Mouse (Mus musculus) MEL (cell line): ENCODE results near the gene Dnajc7. TPM values are rescaled to one million over a fixed set of nuclear protein-coding genes. Genes with fewer than 3 reads are reported as not detected.

Experiments
- DNase-seq: peaks from one replicate; pipeline ENCODE4 v3.0.0; 2011; ENCODE audit warnings: low read depth, low spot score
- H3K27ac ChIP-seq: 2 replicates; pipeline ENCODE4 v1.5.1; 2012; ENCODE audit warnings: low read depth, mild to moderate bottlenecking, control low read depth, low read length, moderate library complexity; ENCODE audit not compliant: control insufficient read depth
- H3K27me3 ChIP-seq, 2 experiments: fragments of 150-350 bp in 1 of 2; sonication (generic) in 1 of 2; 2 replicates each; pipeline ENCODE4 v1.6.1; 2012; ENCODE audit warnings: low read length in 2 of 2, mild to moderate bottlenecking in 2 of 2, improper control_type of control experiment in 1 of 2, moderate library complexity in 1 of 2; ENCODE audit not compliant: insufficient read depth in 2 of 2, control insufficient read depth in 1 of 2
- H3K36me3 ChIP-seq, 2 experiments: 2 replicates each; pipeline ENCODE4 v1.6.1; 2012 to 2014; ENCODE audit warnings: low read length in 2 of 2, improper control_type of control experiment in 1 of 2, inconsistent platforms in 1 of 2, mild to moderate bottlenecking in 1 of 2; ENCODE audit not compliant: insufficient read depth in 2 of 2, control insufficient read depth in 1 of 2
- H3K4me1 ChIP-seq, 2 experiments: fragments of 150-350 bp in 1 of 2; sonication (generic) in 1 of 2; 2 replicates each; pipeline ENCODE4 v1.6.1; 2012; ENCODE audit warnings: low read length in 2 of 2, improper control_type of control experiment in 1 of 2, mild to moderate bottlenecking in 1 of 2; ENCODE audit not compliant: insufficient read depth in 2 of 2, control insufficient read depth in 1 of 2
- H3K4me3 ChIP-seq, 2 experiments: fragments of 150-350 bp in 1 of 2; sonication (generic) in 1 of 2; 2 replicates each; pipeline ENCODE4 v1.5.1; 2012; ENCODE audit warnings: low read depth in 2 of 2, low read length in 2 of 2, mild to moderate bottlenecking in 2 of 2, moderate library complexity in 2 of 2, control low read depth in 1 of 2, improper control_type of control experiment in 1 of 2; ENCODE audit not compliant: control insufficient read depth in 1 of 2, insufficient read depth in 1 of 2
- H3K79me2 ChIP-seq: 2 replicates; pipeline ENCODE4 v1.6.1; 2012; ENCODE audit warnings: mild to moderate bottlenecking, low read length, moderate library complexity; ENCODE audit not compliant: control insufficient read depth, poor library complexity, insufficient read depth
- H3K9ac ChIP-seq: 2 replicates; pipeline ENCODE4 v1.6.1; 2012; ENCODE audit warnings: low read depth, mild to moderate bottlenecking, control low read depth, low read length, moderate library complexity; ENCODE audit not compliant: control insufficient read depth, poor library complexity, severe bottlenecking
- H3K9me3 ChIP-seq: fragments of 150-350 bp; sonication (generic); replicated peaks from 2 replicates; pipeline ENCODE4 v1.6.1; 2012; ENCODE audit warnings: mild to moderate bottlenecking, low read length, improper control_type of control experiment, moderate library complexity; ENCODE audit not compliant: insufficient read depth
- BHLHE40 ChIP-seq: IDR thresholded peaks from 2 replicates; pipeline ENCODE4 v1.6.1; 2012; ENCODE audit warnings: low read depth, mild to moderate bottlenecking, inconsistent platforms, low read length, improper control_type of control experiment, borderline replicate concordance
- CHD1 ChIP-seq: IDR thresholded peaks from 2 replicates; pipeline ENCODE4 v1.6.1; 2012; ENCODE audit warnings: low read depth, mild to moderate bottlenecking, inconsistent platforms, low read length, improper control_type of control experiment
- CHD2 ChIP-seq: IDR thresholded peaks from 2 replicates; pipeline ENCODE4 v1.6.1; 2011; ENCODE audit warnings: low read length, improper control_type of control experiment
- CTCF ChIP-seq, 3 experiments: IDR thresholded peaks in 2 of 3; conservative IDR thresholded peaks in 1 of 3; 2 replicates each; pipeline ENCODE4 v1.5.1; 2011 to 2012; ENCODE audit warnings: low read length in 3 of 3, low read depth in 2 of 3, mild to moderate bottlenecking in 2 of 3, improper control_type of control experiment in 1 of 3, inconsistent platforms in 1 of 3, mixed read lengths in 1 of 3, moderate library complexity in 1 of 3; ENCODE audit not compliant: control insufficient read depth in 1 of 3, insufficient read depth in 1 of 3, poor library complexity in 1 of 3, severe bottlenecking in 1 of 3
- E2F4 ChIP-seq: IDR thresholded peaks from 2 replicates; pipeline ENCODE4 v1.6.1; 2011; ENCODE audit warnings: low read depth, low read length, improper control_type of control experiment, borderline replicate concordance
- ELF1 ChIP-seq: IDR thresholded peaks from 2 replicates; pipeline ENCODE4 v1.6.1; 2014; ENCODE audit warnings: low read depth, mild to moderate bottlenecking, inconsistent platforms, low read length, improper control_type of control experiment, moderate library complexity
- EP300 ChIP-seq, 2 experiments: IDR thresholded peaks; 2 replicates each; pipeline ENCODE4 v1.6.1; 2011; ENCODE audit warnings: improper control_type of control experiment in 2 of 2, low read length in 2 of 2, low read depth in 1 of 2, mild to moderate bottlenecking in 1 of 2
- GATA1 ChIP-seq: IDR thresholded peaks from 2 replicates; pipeline ENCODE4 v1.6.1; 2011; ENCODE audit warnings: low read depth, low read length, improper control_type of control experiment
- KAT2A ChIP-seq: conservative IDR thresholded peaks from 2 replicates; pipeline ENCODE4 v1.6.1; 2012; ENCODE audit warnings: low read depth, low read length, improper control_type of control experiment, inconsistent platforms
- MAFK ChIP-seq: IDR thresholded peaks from 2 replicates; pipeline ENCODE4 v1.6.1; 2011; ENCODE audit warnings: low read depth, mild to moderate bottlenecking, low read length, improper control_type of control experiment, borderline replicate concordance
- MAX ChIP-seq: IDR thresholded peaks from 2 replicates; pipeline ENCODE4 v1.6.1; 2011; ENCODE audit warnings: low read length, improper control_type of control experiment
- MAZ ChIP-seq: IDR thresholded peaks from 2 replicates; pipeline ENCODE4 v1.6.1; 2012; ENCODE audit warnings: low read depth, mild to moderate bottlenecking, inconsistent platforms, low read length, improper control_type of control experiment
- MXI1 ChIP-seq: IDR thresholded peaks from 2 replicates; pipeline ENCODE4 v1.6.1; 2011; ENCODE audit warnings: mild to moderate bottlenecking, low read depth, low read length, improper control_type of control experiment
- NELFE ChIP-seq: IDR thresholded peaks from 2 replicates; pipeline ENCODE4 v1.6.1; 2011; ENCODE audit warnings: low read depth, low read length, improper control_type of control experiment
- POLR2AphosphoS2 ChIP-seq: IDR thresholded peaks from 2 replicates; pipeline ENCODE4 v1.6.1; 2011; ENCODE audit warnings: low read length, improper control_type of control experiment
- RCOR1 ChIP-seq: IDR thresholded peaks from 2 replicates; pipeline ENCODE4 v1.6.1; 2012; ENCODE audit warnings: low read depth, mild to moderate bottlenecking, inconsistent platforms, low read length, improper control_type of control experiment
- TAL1 ChIP-seq: IDR thresholded peaks from 2 replicates; pipeline ENCODE4 v1.6.1; 2012; ENCODE audit warnings: mild to moderate bottlenecking, inconsistent platforms, low read length, moderate library complexity, mixed read lengths
- TBP ChIP-seq: IDR thresholded peaks from 2 replicates; pipeline ENCODE4 v1.8.0; 2011; ENCODE audit warnings: low read depth, low read length, improper control_type of control experiment
- TCF12 ChIP-seq: IDR thresholded peaks from 2 replicates; pipeline ENCODE4 v1.6.1; 2014; ENCODE audit warnings: low read depth, mild to moderate bottlenecking, inconsistent platforms, low read length, improper control_type of control experiment, moderate library complexity
- USF2 ChIP-seq, 2 experiments: IDR thresholded peaks; 2 replicates each; pipeline ENCODE4 v1.6.1; 2011 to 2012; ENCODE audit warnings: improper control_type of control experiment in 2 of 2, low read length in 2 of 2, borderline replicate concordance in 1 of 2, inconsistent platforms in 1 of 2, low read depth in 1 of 2, mild to moderate bottlenecking in 1 of 2; ENCODE audit not compliant: insufficient read depth in 1 of 2
- ZC3H11A ChIP-seq: IDR thresholded peaks from 2 replicates; pipeline ENCODE4 v1.6.1; 2012; ENCODE audit warnings: low read depth, mild to moderate bottlenecking, inconsistent platforms, low read length, improper control_type of control experiment
- ZNF384 ChIP-seq: IDR thresholded peaks from 2 replicates; pipeline ENCODE4 v1.6.1; 2012; ENCODE audit warnings: low read depth, mild to moderate bottlenecking, inconsistent platforms, low read length, improper control_type of control experiment
- polyA plus RNA-seq, 2 experiments: library from polyadenylated mRNA; stranded (reverse) in 1 of 2; unstranded in 1 of 2; fragments of >175 nt in 1 of 2; fragments of >200 nt in 1 of 2; gene quantifications; 2 replicates each; pipeline versions ENCODE4 v1.2.1 to v1.2.4; 2012; ENCODE audit warnings: low replicate concordance in 2 of 2, low read depth in 1 of 2; ENCODE audit not compliant: insufficient read length in 2 of 2, insufficient read depth in 1 of 2, missing spikeins in 1 of 2
- total RNA-seq: library from RNA; depleted of rRNA; stranded (reverse); fragments of 300-350 nt; gene quantifications from 2 replicates; pipeline ENCODE4 v1.2.3, GENCODE M21; 2012

Gene Dnajc7
- total and polyA plus RNA-seq, 3 experiments = 230 to 452 (median 346) TPM

DNA sequence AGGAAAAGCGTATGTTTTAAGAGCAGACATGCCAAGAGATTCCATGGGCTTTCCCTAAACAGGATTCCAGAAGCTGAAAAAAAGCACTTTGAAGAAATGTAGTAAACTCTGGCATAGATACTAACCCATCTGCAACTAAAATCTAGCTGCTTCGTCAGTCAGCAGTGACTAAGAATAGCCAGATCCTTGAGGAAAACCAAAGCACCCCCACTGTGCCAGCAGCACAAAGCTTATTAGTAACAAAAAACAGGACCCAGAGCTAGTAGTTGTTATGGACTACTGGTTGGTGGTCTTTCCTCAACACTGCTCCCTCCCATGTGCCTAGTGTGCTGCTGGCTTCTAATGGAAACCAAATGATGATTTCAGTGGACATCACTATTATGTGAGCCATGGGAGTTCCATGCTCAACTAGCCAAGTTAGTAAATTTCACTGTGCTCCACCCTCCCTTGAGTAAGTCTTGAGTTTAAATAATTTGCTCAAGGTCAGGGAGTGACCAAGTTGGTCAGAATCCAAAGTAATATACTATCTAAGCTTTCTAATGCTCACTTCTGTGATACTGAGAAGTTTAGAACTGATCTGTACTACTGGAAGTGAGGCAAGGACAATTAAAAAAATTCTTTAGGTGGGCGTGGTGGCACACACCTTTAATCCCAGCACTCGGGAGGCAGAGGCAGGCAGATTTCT lies 15.5 kb downstream of the Dnajc7 start:
- no peak for DNase-seq
- Histone ChIP-seq H3K4me1 (peaks cover 11 to 16% of the 10 kb centered on the region in 2 experiments), H3K79me2 (peaks cover 60% of the 10 kb centered on the region), H3K9ac (no peak overlapping the region), H3K9me3 (no peaks in the 10 kb centered on the region), H3K27me3 (no peaks in the 10 kb centered on the region), H3K27ac (no peak overlapping the region), H3K4me3 (no peak overlapping the region), H3K36me3 (peaks cover 26 to 44% of the 10 kb centered on the region in 2 experiments)
- TF ChIP-seq CHD1 (no peak), RCOR1 (no peak), CTCF (IDR thresholded peaks at IDR 0.05 in 2 of 3, conservative IDR thresholded peaks at IDR 0.05 in 1 of 3; ENCODE audit: control insufficient read depth in 1 of 3, insufficient read depth in 1 of 3, low read depth in 2 of 3, low read length in 3 of 3, poor library complexity in 1 of 3, severe bottlenecking in 1 of 3) (no peak)

DNA sequence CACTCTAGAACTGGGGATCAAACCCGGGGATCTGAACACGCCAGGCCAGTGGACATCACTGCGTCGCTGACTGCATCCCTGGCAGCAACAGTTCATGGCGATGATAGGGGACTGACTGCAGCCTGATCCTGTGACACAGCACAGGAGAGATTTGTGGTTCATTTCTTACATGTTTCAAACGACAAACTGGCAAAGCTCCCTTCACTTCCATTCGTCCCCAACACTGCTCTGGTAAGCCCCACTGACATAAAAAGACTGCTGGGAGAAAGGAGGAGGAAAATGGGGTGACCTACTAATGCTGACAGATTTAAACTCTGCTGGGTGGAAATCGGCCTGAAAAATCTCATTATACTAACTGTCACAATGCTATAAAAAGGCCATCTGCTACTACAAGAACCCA lies 16.2 kb downstream of the Dnajc7 start:
- Histone ChIP-seq H3K4me3 (no peak overlapping the region), H3K9me3 (no peaks in the 10 kb centered on the region), H3K79me2 (peaks cover 55% of the 10 kb centered on the region)
- no peak for DNase-seq
- TF ChIP-seq MAX = no peak
- no peak for TF ChIP-seq GATA1
- TF ChIP-seq TCF12 = no peak
- TF ChIP-seq ELF1 = no peak
- TF ChIP-seq MAZ = no peak
- TF ChIP-seq BHLHE40 = no peak
- no peak for TF ChIP-seq TBP
- no peak for TF ChIP-seq CHD2
- no peak for TF ChIP-seq EP300 (IDR thresholded peaks at IDR 0.05; ENCODE audit: low read depth in 1 of 2, low read length in 2 of 2)
- no peak for TF ChIP-seq MXI1
- no peak for TF ChIP-seq NELFE
- TF ChIP-seq E2F4 = no peak
- TF ChIP-seq MAFK = no peak
- TF ChIP-seq TAL1 = no peak
- no peak for TF ChIP-seq ZC3H11A
- TF ChIP-seq KAT2A = no peak
- no peak for TF ChIP-seq USF2 (IDR thresholded peaks at IDR 0.05; ENCODE audit: borderline replicate concordance in 1 of 2, insufficient read depth in 1 of 2, low read depth in 1 of 2, low read length in 2 of 2)
- TF ChIP-seq POLR2AphosphoS2 = no peak
- TF ChIP-seq ZNF384 = no peak
- TF ChIP-seq, all 39 proteins: peak for 0
- Histone ChIP-seq H3K4me1 (peaks cover 11 to 16% of the 10 kb centered on the region in 2 experiments), H3K27ac (no peak overlapping the region), H3K36me3 (peaks cover 26 to 47% of the 10 kb centered on the region in 2 experiments), H3K9ac (no peak overlapping the region), H3K27me3 (no peaks in the 10 kb centered on the region)
